ENCODE assay signal across 9 mouse cellular contexts in genomic region chr6:66466757-66467156, GRCm38 (mm10).
DNase-seq lines count a peak whose midpoint lies in the region; ATAC-seq and TF ChIP-seq lines count a peak whose summit lies in the region.
"Had no signal": no experiment of that assay in that cellular context is flagged by ENCODE, and none has a peak within 500 bp of the region (broad histone marks: within the 10 kb centered on the region; RNA-seq: fewer than 3 reads in every experiment).

No protein-coding gene starts in this region.

- peaks cover 2 to 10% of the 10 kb centered on the region in 2 experiments for H3K4me1 ChIP-seq in CH12.LX (ENCODE audit: control insufficient read depth in 1 of 2, insufficient read depth in 2 of 2)
- H3K4me1 ChIP-seq: lung, embryonic 15.5 days had no signal

- H3K9ac ChIP-seq in CH12.LX (ENCODE audit: insufficient read depth, low read depth), result no peak overlapping the region
- H3K9ac ChIP-seq: lung, embryonic 15.5 days had no signal

- no peaks in the 10 kb centered on the region for H3K27me3 ChIP-seq in CH12.LX (replicated peaks)
- H3K27me3 ChIP-seq: lung, embryonic 15.5 days had no signal

- no peak for DNase-seq in left cerebral cortex, adult 2 months (ENCODE audit: extremely low spot score in 1 of 2, low spot score in 2 of 2)
- DNase-seq in left cerebral cortex, postnatal 4 days, result no peak
- peak; percentile 30 for DNase-seq in CH12.LX (ENCODE audit: extremely low read depth)
- DNase-seq in R1 (ENCODE audit: low read depth, low spot score), result peak; percentile 23
- no peak for DNase-seq in gastrocnemius, postnatal 36 days
- DNase-seq in heart, postnatal 14 days, result no peak
- DNase-seq: cerebellum, adult 8-10 months had no signal

- H3K27ac ChIP-seq in left cerebral cortex, adult 2 months, result no peak overlapping the region
- no peak overlapping the region for H3K27ac ChIP-seq in CH12.LX (ENCODE audit: insufficient read depth, low read depth)
- H3K27ac ChIP-seq: lung, embryonic 15.5 days had no signal

- peak; percentile 79 for TF ChIP-seq CTCF in left cerebral cortex, adult 2 months (IDR thresholded peaks at IDR 0.05)
- TF ChIP-seq CTCF in CH12.LX (conservative IDR thresholded peaks at IDR 0.05 in 1 of 2, IDR thresholded peaks at IDR 0.05 in 1 of 2; ENCODE audit: low read depth in 2 of 2, low read length in 2 of 2), result peak in 1 of 2 experiments; percentile 73; a peak in 2 of 4 replicates

- H3K36me3 ChIP-seq in CH12.LX (replicated peaks in 1 of 2; ENCODE audit: control insufficient read depth in 1 of 2, insufficient read depth in 1 of 2, low read length in 1 of 2), result no peaks in the 10 kb centered on the region
- H3K36me3 ChIP-seq: lung, embryonic 15.5 days had no signal

- no peak overlapping the region for H3K4me3 ChIP-seq in left cerebral cortex, adult 2 months
- no peak overlapping the region for H3K4me3 ChIP-seq in CH12.LX (replicated peaks in 1 of 3; ENCODE audit: low read depth in 2 of 3, low read length in 2 of 3, poor library complexity in 1 of 3)
- H3K4me3 ChIP-seq: lung, embryonic 15.5 days had no signal

- no peaks in the 10 kb centered on the region for H3K9me3 ChIP-seq in CH12.LX (replicated peaks; ENCODE audit: low read length)
- H3K9me3 ChIP-seq: lung, embryonic 15.5 days had no signal

- in situ Hi-C loops in CH12.LX (cut with MboI; ENCODE audit: low pct_ligation_motif_present, low pct_unique_long_range_greater_than_20kb, low sequenced_read_pairs), result no loop called here

- H3K4me2 ChIP-seq in CH12.LX (ENCODE audit: insufficient read depth, low read depth, poor library complexity, severe bottlenecking), result no peak overlapping the region
- H3K4me2 ChIP-seq: lung, embryonic 15.5 days had no signal

- peak; percentile 91 for TF ChIP-seq RAD21 in CH12.LX (IDR thresholded peaks at IDR 0.05; ENCODE audit: low read depth, low read length)

- intact Hi-C loops in left cerebral cortex, adult 2 months (cut with DNase I), result loop anchor here (5.0 kb wide), 4 partner anchors 604 to 1339 kb away; no protein-coding TSS in a partner anchor
- intact Hi-C loops in left cerebral cortex, postnatal 4 days (cut with DNase I), result loop anchor here (5.0 to 10.0 kb wide), 2 partner anchors 602 to 814 kb away; no protein-coding TSS in a partner anchor
- intact Hi-C loops in gastrocnemius, postnatal 36 days (cut with DNase I), result loop anchor here (5.0 kb wide), 1 partner anchor 814 kb away; no protein-coding TSS in a partner anchor
- intact Hi-C loops in heart, postnatal 14 days (cut with DNase I), result loop anchor here (5.0 kb wide), 3 partner anchors 814 to 1339 kb away; no protein-coding TSS in a partner anchor

- dilution Hi-C loops in CH12.LX (cut with MboI; ENCODE audit: extremely low pct_ligation_motif_present, extremely low pct_unique_long_range_greater_than_20kb, low sequenced_read_pairs), result no loop called here

- peak; percentile 51; the same call in 1 of the 2 replicates for ATAC-seq in megakaryocyte, adult 5-6 weeks (ENCODE audit: poor library complexity, severe bottlenecking)

- TF ChIP-seq EP300 in CH12.LX (IDR thresholded peaks at IDR 0.05; ENCODE audit: low read length), result no peak

- H3K79me2 ChIP-seq in CH12.LX (replicated peaks; ENCODE audit: control insufficient read depth, extremely low read depth, insufficient read depth, poor library complexity, severe bottlenecking), result no peaks in the 10 kb centered on the region

- no peak for TF ChIP-seq POLR2A in CH12.LX (IDR thresholded peaks at IDR 0.05; ENCODE audit: low read depth, low read length)

TF ChIP-seq in CH12.LX, 34 proteins besides CTCF, POLR2A, EP300 and RAD21:
- TF ChIP-seq TBP (conservative IDR thresholded peaks at IDR 0.05; ENCODE audit: low read depth, low read length) (no peak), UBTF (IDR thresholded peaks at IDR 0.05; ENCODE audit: low read depth, low read length) (no peak), USF2 (conservative IDR thresholded peaks at IDR 0.05; ENCODE audit: low read depth, low read length) (no peak), ZKSCAN1 (IDR thresholded peaks at IDR 0.05; ENCODE audit: borderline replicate concordance, low read depth, low read length) (no peak), SMC3 (IDR thresholded peaks at IDR 0.05; ENCODE audit: low read depth, low read length) (peak; percentile 52), MYC (IDR thresholded peaks at IDR 0.05; ENCODE audit: low read depth, low read length) (no peak), KAT2A (IDR thresholded peaks at IDR 0.05; ENCODE audit: insufficient replicate concordance, low read length) (no peak), ZNF384 (IDR thresholded peaks at IDR 0.05; ENCODE audit: low read depth, low read length) (peak; percentile 96), HCFC1 (IDR thresholded peaks at IDR 0.05; ENCODE audit: low read depth, low read length) (no peak)

Comparison
In these comparisons a context has a peak if more than half of its experiments do, and no peak if none do; other contexts are left out.
1. DNase-seq: peak in CH12.LX (single experiment) and R1 (single experiment); none in left cerebral cortex, adult 2 months (0 of 2), left cerebral cortex, postnatal 4 days (single experiment), gastrocnemius, postnatal 36 days (0 of 2) and heart, postnatal 14 days (0 of 2).